ENCODE assay signal across 8 mouse cellular contexts in the genomic region with DNA sequence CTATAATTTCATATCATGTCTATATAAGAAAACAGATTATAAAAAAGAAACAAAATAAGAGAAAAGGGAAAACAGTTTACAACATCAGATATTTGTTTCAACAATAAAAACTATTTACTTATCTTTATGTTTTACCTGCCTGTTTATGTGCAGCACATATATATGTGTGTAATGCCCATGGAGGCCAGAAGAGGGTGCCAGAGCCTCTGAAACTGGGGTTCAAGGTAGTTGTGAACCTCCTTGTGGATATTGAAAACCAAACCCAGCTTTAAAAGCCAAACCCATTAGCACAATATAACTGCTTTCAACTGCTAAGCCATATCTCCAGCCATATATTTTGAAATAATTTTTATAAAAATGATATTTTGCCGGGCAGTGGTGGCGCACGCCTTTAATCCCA. TPM values are rescaled to one million over a fixed set of nuclear protein-coding genes. Genes with fewer than 3 reads are reported as not detected.
DNase-seq lines count a peak whose midpoint lies in the region; ATAC-seq and TF ChIP-seq lines count a peak whose summit lies in the region.

No protein-coding gene starts in this region.

- no peaks in the 10 kb centered on the region for H3K27me3 ChIP-seq in kidney, embryonic 14.5 days (ENCODE audit: control insufficient read depth, insufficient read depth, low read length)
- no peaks in the 10 kb centered on the region for H3K27me3 ChIP-seq in CH12.LX (replicated peaks)

- peak; percentile 79 for DNase-seq in kidney, adult 18-20 months
- peak; percentile 87 for DNase-seq in CH12.LX (ENCODE audit: extremely low read depth)
- peak; percentile 75 for DNase-seq in ZHBTc4 (ENCODE audit: low read depth, low spot score)
- peak; percentile 25 for DNase-seq in layer of hippocampus, adult 9-10 months (ENCODE audit: low spot score)
- peak; percentile 73 for DNase-seq in retina, embryonic 14.5 days (ENCODE audit: low spot score)
- DNase-seq in cerebellum, adult 8-10 months = no peak

- no peak overlapping the region for H3K4me2 ChIP-seq in kidney, embryonic 14.5 days (replicated peaks; ENCODE audit: low read depth, low read length)
- H3K4me2 ChIP-seq in CH12.LX (ENCODE audit: insufficient read depth, low read depth, poor library complexity, severe bottlenecking) = no peak overlapping the region

- no peak overlapping the region for H3K27ac ChIP-seq in kidney, embryonic 14.5 days (ENCODE audit: low read depth, low read length)
- no peak overlapping the region for H3K27ac ChIP-seq in CH12.LX (ENCODE audit: insufficient read depth, low read depth)

- dilution Hi-C loops in CH12.LX (cut with MboI; ENCODE audit: extremely low pct_ligation_motif_present, extremely low pct_unique_long_range_greater_than_20kb, low sequenced_read_pairs) = no loop called here

- H3K36me3 ChIP-seq in kidney, embryonic 14.5 days (ENCODE audit: control insufficient read depth, insufficient read depth, low read length) = no peaks in the 10 kb centered on the region
- H3K36me3 ChIP-seq in CH12.LX (replicated peaks in 1 of 2; ENCODE audit: control insufficient read depth in 1 of 2, insufficient read depth in 1 of 2, low read length in 1 of 2) = no peaks in the 10 kb centered on the region

- TF ChIP-seq CTCF in CH12.LX (conservative IDR thresholded peaks at IDR 0.05 in 1 of 2, IDR thresholded peaks at IDR 0.05 in 1 of 2; ENCODE audit: low read depth in 2 of 2, low read length in 2 of 2) = peak; percentile 91 to 99; a peak in 3 of 4 replicates

- no peak for TF ChIP-seq POLR2A in CH12.LX (IDR thresholded peaks at IDR 0.05; ENCODE audit: low read depth, low read length)

- no peaks in the 10 kb centered on the region; the same call in 1 of the 2 replicates for H3K4me1 ChIP-seq in kidney, embryonic 14.5 days (ENCODE audit: control insufficient read depth, insufficient read depth, low read length)
- H3K4me1 ChIP-seq in CH12.LX (ENCODE audit: control insufficient read depth in 1 of 2, insufficient read depth in 2 of 2) = peaks cover 2 to 15% of the 10 kb centered on the region in 2 experiments; a peak in 3 of 4 replicates

- no peaks in the 10 kb centered on the region for H3K79me2 ChIP-seq in CH12.LX (replicated peaks; ENCODE audit: control insufficient read depth, extremely low read depth, insufficient read depth, poor library complexity, severe bottlenecking)

- 72% methylated on average over 3 of the region's 3 CpGs for WGBS in kidney, embryonic 14.5 days

- no peak overlapping the region for H3K4me3 ChIP-seq in kidney, embryonic 14.5 days (ENCODE audit: low read length)
- no peak overlapping the region for H3K4me3 ChIP-seq in CH12.LX (replicated peaks in 1 of 3; ENCODE audit: low read depth in 2 of 3, low read length in 2 of 3, poor library complexity in 1 of 3)

- no peaks in the 10 kb centered on the region; the same call in 1 of the 2 replicates for H3K9me3 ChIP-seq in kidney, embryonic 14.5 days (ENCODE audit: control insufficient read depth, low read length)
- no peaks in the 10 kb centered on the region for H3K9me3 ChIP-seq in CH12.LX (replicated peaks; ENCODE audit: low read length)

- no peak for ATAC-seq in kidney, embryonic 14.5 days (ENCODE audit: low FRiP score, low TSS enrichment)
- ATAC-seq in erythroid progenitor cell, adult 5-6 weeks (replicated peaks; ENCODE audit: low FRiP score, poor library complexity, severe bottlenecking) = 0 out of 2 replicates have a peak, but pooled peaks have one; percentile 61

- TF ChIP-seq EP300 in CH12.LX (IDR thresholded peaks at IDR 0.05; ENCODE audit: low read length) = no peak

- in situ Hi-C loops in CH12.LX (cut with MboI; ENCODE audit: low pct_ligation_motif_present, low pct_unique_long_range_greater_than_20kb, low sequenced_read_pairs) = loop anchor here (5.0 to 25.0 kb wide), 3 partner anchors 70 to 697 kb away; a partner anchor contains a TSS

- no peak overlapping the region for H3K9ac ChIP-seq in kidney, embryonic 14.5 days (ENCODE audit: low read depth, low read length)
- no peak overlapping the region for H3K9ac ChIP-seq in CH12.LX (ENCODE audit: insufficient read depth, low read depth)

- peak; percentile 100 for TF ChIP-seq RAD21 in CH12.LX (IDR thresholded peaks at IDR 0.05; ENCODE audit: low read depth, low read length)

TF ChIP-seq in CH12.LX, 34 proteins besides CTCF, POLR2A, EP300 and RAD21:
- TF ChIP-seq SMC3 (IDR thresholded peaks at IDR 0.05; ENCODE audit: low read depth, low read length) (peak; percentile 99), JUND (conservative IDR thresholded peaks at IDR 0.05; ENCODE audit: low read depth, low read length) (no peak), ZC3H11A (IDR thresholded peaks at IDR 0.05; ENCODE audit: low read depth, low read length) (peak; percentile 96), NELFE (IDR thresholded peaks at IDR 0.05; ENCODE audit: low read depth, low read length) (0 out of 2 replicates have a peak, but pooled peaks have one; percentile 8)

RNA-seq across cellular contexts. Expression of a gene that starts 27.5 kb away (rescaled TPM):
- 5.6 and 6.9 TPM in 2 replicates for polyA plus RNA-seq in kidney, embryonic 14.5 days (2014; fragmentation: Nextera tagmentation; extraction: Ambion mirVana)
- 3.1 and 5.0 TPM in 2 replicates for total RNA-seq in CH12.LX (2012; rRNA removed)
- total RNA-seq in CH12.LX (2014; rRNA removed) = 6.2 and 8.7 TPM in 2 replicates
- polyA plus RNA-seq in CH12.LX (2012; ENCODE audit: insufficient read length, low read depth) = 3.5 and 6.2 TPM in 2 replicates
- total RNA-seq in erythroid progenitor cell, adult 5-6 weeks (2015; ENCODE audit: low replicate concordance) = not detected in 2 replicates
- 0.13 TPM in 1 of 2 replicates, not detected in the other for total RNA-seq in erythroid progenitor cell, adult 5-6 weeks (2017; ENCODE audit: low replicate concordance)

RNA-seq across cellular contexts. Expression of a gene that starts 33.9 kb away (rescaled TPM):
- 20.2 and 26.6 TPM in 2 replicates for polyA plus RNA-seq in kidney, embryonic 14.5 days (2014; fragmentation: Nextera tagmentation; extraction: Ambion mirVana)
- total RNA-seq in CH12.LX (2012; rRNA removed) (11.3 and 16.8 TPM in 2 replicates), CH12.LX (2014; rRNA removed) (21.9 and 23.0 TPM in 2 replicates)
- 16.9 and 18.0 TPM in 2 replicates for polyA plus RNA-seq in CH12.LX (2012; ENCODE audit: insufficient read length, low read depth)
- 4.2 and 4.7 TPM in 2 replicates for total RNA-seq in erythroid progenitor cell, adult 5-6 weeks (2015; ENCODE audit: low replicate concordance)
- total RNA-seq in erythroid progenitor cell, adult 5-6 weeks (2017; ENCODE audit: low replicate concordance) = 0.77 TPM in 1 of 2 replicates, not detected in the other
